Mouse (Mus musculus) right cerebral cortex, postnatal 36 days (tissue): ENCODE measurements around the gene Rps6ka1.
"Not testable (repeated sequence)": the region's sequence is repeated elsewhere in the genome, so short reads cannot be mapped to it uniquely, and the experiment has no call there.

Source experiments
- DNase-seq, 2 experiments: peaks; one replicate each; pipeline ENCODE4 v3.0.0; 2022; ENCODE audit warnings: low spot score in 2 of 2, mixed read lengths in 1 of 2

Gene Rps6ka1

DNA sequence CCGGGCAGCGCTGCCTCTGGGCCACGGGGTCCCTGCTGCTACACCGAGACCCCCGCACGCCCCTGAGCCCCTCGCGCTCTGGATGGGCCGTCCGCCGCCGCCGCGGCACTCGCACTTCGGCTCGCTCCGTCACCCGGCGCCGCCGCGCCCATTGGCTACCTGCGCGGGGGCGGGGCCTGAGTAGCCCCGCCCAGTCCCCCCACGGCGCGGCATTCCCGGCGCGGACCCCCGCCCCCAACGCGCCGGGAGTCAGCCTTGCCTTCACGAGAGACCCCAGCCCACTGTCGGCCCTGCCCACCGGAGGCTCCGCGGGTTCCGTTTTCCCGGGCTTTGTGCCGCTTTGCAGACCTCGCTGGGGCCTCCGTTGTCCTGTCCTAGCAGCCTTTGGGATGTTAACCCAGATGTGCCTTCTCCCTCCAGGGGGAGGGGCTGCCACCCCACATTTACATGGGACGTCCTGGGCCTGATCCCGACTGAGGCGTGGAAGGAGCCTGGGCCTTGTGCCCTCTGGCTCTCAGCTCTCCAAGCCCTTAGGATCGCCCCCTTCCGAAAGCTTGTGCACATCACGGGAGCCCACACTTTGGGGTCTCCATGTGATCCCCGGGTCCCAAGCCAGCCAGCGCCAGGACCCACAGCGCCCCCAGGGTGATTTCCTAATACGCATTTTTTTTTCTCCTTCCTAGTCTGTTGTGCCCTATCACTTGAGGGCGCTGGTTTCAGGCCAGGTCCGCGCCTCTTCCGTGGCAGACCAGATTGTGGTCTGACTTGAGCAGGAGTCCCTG lies at the start of gene Rps6ka1:
Rps6ka1 (minus strand) TSS at position 126 of the 782 bp plus-strand sequence.
- peak; percentile 36 to 41 for DNase-seq

DNA sequence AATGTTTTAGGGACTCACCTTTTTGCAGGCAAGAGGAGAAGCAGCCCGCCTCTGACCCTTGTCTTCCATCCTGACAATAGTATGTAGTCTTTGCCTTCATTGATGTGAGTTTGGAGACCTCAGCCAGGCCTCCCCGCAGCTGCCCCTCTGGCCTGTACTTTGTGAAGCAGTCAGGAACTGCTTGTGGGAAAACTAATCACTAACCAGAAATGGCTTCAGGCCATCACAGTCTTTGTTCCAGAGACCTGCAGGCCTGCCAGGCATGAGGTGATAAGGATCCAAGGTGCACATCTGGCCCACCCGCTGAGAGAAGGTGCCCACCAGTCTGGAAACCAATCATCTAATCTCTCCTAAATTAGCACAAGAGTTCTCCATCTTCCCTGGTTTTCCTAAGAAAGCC lies 44.2 kb upstream of the Rps6ka1 start:
- DNase-seq: no peak

DNA sequence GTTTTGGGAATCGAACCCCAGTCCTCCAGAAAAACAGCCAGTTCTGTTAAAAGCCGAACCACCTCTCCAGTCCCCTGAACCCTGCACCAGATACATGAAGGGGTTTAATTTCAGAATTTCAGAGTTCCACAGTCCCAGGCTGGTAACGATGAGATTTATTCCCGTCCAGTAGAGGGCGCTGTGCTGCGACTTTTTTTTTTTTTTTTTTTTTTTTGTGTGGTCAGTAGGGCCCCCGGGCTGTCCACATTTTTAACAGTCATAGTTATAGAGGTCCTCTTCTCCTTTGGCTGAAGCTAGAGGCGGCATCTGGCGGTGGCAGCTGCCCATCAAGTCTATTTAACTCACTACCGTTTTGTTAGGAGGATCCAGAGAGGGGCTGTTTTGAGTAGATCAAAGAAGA lies 43.8 kb upstream of the Rps6ka1 start:
- DNase-seq: no peak

DNA sequence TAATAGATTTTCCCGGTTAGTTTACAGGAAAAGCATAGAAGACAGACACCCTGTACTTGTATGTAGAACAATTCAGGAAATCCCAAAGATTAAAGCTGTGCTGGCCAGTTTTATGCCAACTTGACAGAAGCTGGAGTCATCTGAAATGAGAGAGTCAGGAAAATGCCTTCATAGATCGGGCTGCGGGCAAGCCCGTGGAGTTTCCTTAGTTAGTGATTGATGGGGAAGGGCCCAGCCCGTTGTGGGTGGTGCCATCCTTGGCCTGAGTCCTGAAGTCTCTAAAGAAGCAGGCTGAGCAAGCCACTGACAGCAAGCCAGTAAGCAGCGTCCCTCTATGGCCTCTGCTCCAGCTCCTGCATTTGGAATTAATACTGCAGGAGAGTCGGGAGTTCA lies 41.7 kb upstream of the Rps6ka1 start:
- no peak for DNase-seq

DNA sequence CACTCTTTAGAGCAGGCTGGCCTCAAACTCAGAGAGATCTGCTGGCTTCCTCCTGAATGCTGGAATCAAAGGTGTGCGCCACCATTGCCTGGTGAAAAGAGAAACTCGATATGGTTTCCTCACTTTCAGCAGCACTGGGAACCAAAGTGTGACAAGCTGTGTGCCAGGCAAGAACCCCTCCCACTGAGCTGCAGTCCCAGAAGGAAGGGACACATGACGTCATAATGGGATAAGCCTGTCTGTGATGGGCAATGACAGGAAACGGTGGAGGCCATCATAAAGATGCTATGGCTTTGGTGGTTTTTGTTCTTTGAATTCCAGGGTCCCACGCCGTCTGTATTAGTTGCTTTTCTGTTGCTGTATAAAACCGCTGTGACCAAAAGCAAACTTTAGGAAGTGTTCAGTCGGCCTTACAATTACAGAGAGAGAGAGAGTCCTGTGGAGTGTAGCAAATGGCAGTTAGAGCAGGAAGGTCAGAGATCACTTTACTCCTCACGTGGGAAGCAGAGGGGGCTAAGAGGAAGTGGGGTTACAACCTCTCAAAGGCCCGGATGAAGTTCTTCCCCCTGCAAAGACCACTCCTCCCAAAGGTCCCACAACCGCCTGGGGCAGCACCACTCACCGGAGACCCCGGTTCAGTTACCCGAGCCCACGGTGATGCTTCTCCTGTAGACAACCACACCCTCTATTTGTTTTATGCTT lies 41.1 kb upstream of the Rps6ka1 start:
- DNase-seq: no peak

DNA sequence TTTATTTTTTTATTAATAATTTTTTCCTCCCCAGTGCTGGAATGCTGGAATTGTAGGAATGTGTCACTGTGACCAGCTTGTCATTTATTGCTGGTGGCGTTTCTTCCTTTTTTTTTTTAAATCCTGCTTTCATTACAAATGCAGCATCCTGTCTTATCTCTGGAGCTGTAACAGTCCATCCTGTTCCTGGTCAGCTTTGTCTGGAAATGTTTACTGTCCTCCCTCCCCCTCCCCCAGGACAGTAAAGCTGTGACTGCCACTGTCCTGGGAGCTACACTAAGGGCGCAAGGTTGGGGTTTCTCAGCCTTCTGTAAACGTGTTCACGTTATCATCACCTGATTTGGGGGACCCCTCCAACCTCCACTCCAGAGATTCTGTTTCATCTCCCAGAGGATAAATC lies 37.6 kb upstream of the Rps6ka1 start:
- DNase-seq: no peak

DNA sequence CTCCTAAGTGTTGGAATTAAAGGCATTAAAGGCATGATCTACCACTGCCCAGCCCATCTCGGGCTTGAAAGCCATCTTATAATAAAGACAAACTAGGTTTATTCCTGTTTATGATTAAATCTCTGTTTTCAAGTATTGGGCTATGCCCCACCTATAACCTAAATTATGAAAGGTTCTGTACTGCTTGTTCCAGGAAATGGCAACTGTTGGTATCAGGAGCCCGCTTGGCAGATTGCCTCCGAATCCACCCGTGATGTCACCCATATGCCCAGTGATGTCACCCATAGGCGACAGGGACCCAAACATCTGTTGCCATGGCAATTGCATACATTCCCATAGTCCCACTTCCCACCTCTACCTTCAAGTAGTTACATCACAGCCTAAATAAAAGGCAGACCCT lies 36.1 kb upstream of the Rps6ka1 start:
- DNase-seq: no peak

DNA sequence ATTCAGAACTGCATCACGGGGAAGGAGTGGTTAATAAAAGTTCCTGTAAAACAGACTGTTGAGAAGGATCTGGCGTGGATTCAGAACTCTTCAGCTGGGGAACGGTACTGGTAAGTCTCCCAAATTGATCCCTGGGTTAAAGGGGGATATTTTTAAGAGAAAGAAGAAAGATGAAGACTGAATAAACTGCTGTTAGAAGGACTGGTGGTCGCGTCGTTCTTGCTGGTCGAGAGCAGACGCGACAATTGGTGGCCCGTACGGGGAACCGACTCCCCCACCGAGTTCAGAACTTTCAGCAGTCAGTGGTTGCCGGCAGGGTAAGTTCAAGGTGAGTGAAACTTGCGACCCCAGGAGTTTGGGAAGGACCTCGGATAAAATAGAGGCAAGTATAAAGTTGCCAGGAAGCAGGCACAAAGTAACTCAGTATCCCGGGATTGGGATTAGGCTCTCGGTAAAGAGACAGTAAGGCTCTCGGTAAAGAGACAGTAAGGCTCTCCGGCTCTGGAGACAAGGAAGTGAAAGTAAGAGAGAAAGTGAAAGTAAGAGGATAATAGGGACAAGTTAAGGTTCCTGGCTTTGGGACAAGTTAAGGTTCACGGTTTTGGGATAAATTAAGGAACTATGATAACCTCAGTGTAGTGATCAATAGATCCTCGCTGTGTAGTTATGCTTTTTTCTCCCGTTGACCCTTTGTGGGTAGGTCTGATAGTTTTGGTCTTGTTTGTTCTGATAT lies 30.7 kb upstream of the Rps6ka1 start:
- peak in 1 of 2 experiments; percentile 24 for DNase-seq

DNA sequence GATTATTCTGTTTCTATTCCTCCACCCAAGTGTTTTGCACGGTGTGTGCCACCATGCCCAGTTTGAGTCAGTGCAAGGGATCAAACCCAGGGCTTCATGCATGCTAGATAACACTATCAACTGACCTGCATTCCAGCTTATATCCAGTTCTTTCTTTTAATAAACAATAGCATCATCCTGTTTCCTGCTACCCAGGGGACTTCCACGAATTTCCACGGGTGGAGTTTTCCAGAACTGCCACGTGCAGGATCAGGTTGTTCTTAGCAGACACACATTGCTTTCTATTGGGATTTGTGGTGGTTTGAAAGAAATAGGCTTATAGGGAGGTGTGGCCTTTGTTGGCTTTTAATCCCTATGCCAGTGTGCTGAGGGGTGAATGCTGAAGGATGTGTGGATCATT lies 24.4 kb upstream of the Rps6ka1 start:
- DNase-seq: no peak

DNA sequence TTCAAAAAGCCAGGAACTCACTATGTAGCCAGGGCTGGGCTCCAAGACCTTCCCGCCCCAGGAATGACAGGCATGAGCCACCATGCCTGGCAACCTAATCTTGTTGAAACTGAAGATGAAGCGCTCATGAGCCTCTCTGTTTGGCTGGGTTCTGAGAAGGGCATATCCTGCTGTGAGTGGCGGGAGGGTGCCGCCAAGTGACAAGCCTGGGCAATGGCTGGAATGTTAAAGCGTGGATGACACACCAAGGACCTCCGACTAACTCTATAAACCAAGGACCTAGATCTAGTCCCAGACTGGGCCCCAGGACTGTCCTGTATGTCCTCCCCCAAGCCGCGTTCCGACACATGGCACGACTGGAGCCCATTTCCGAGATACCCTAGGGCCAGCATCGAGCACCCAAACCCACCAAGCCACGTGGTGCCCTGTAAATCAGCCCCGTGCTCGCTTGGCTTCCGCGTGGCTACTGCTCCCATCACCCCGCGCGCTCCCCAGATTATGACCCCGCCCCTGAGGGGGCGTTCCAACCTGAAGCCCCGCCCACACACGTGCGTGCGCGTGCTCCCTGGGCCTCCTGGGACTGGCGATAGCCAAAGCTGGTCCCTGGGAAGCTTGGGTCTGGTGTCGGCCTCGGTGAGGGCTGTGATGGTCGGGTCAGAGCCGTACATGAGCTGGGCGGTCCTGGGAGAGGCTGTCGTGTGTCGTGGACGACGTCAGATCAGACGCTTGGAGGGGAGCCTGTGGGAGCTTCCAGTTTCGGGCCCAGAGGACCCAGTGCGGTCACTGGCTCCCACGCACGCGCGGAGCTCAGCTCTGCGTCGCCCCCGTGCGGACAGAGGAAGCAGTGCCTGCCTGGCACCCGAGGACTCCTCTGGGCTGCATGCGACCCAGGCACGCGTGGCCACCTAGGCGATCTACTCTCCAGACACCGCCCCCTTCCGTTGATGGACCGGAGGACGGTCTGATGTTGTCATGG lies 22.9 kb upstream of the Rps6ka1 start:
- DNase-seq: peak; percentile 90 to 93

DNA sequence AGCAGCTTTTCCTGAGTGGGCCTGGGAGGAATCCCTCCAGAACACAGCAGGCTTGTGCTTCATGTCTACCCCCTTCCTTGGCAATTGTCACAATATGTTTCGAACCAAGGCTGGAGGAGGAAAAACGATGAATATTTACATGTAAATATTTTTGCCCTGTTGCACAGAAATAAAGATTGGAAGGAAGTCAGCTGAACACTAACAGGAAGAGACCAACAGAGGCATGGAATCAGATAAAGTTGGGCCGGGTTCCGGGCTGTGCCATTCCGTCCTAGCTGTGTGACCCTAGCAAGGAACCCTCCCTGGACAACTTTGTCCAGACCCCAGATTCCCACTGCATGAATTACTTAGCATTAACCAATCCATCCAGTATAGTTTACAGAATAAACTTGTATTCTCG lies 20.5 kb upstream of the Rps6ka1 start:
- no peak for DNase-seq

DNA sequence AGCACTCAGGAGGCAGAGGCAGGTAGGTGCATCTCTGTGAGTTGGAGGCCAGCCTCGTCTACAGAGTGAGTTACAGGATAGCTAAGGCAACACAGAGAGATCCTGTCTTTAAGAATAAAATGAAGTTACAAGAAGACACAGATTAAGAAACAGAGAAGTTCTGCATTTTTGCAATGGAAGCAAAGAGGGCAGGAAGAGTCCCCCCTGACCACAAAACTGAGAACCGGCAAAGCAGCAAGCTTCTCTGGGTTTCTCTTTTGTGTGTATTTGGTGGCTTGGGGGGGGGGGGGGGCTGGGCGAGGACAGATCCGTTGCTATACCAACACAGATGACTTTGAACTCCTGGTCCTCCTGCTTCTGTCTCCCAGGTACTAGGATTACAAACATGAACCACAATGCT lies 19.5 kb upstream of the Rps6ka1 start:
- DNase-seq: no peak

DNA sequence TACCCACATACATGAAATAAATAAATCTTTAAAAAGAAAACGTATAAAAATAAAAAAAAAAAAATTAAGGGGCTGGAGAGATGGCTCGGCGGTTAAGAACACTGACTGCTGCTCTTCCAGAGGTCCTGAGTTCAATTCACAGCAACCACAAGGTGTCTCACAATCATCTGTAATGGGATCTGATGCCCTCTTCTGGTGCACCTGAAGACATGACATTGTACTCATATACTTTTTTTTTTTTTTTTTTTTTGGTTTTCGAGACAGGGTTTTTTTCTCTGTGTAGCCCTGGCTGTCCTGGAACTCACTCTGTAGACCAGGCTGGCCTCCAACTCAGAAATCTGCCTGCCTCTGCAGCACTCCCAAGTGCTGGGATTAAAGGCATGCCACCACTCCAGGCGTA lies 18.7 kb upstream of the Rps6ka1 start:
- not testable (repeated sequence) for DNase-seq

DNA sequence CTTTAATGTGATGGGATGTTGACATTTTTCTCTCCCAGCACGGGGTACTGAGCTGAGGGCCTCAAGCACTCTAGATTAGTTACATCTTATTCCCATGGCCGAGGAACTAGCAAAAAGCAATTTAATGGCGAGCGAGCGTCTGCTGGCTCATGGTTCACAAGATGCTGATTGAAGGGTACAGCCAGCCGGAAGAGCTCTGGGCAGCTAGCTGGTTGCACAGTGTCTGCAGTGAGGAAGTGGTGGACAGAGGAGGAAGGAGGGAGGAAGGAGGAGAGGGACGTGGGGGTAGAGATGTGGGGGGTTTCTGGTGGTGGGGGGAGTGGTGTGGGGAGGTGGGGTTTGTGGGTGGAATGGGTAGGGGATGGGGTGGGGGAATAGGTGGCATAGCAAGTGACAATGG lies 17.6 kb upstream of the Rps6ka1 start:
- DNase-seq: no peak

DNA sequence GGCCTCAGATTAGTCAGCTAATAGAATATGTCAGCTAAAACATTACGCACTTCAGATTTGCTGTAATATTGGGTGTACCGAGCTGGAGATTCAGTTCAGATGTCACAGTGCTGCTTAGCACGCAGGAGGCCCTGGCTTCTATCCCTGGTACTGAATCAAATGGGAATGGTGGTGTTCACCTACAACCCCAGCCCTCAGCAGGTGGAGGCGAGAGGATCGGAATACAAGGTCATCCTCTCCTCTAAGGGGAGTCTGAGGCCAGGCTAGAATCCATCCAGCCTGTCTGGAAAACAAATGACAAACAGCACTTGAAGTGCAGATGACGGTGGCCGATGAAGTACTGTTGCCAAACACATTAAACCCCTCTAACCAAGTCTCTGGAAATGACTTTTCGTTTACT lies 16.7 kb upstream of the Rps6ka1 start:
- no peak for DNase-seq

DNA sequence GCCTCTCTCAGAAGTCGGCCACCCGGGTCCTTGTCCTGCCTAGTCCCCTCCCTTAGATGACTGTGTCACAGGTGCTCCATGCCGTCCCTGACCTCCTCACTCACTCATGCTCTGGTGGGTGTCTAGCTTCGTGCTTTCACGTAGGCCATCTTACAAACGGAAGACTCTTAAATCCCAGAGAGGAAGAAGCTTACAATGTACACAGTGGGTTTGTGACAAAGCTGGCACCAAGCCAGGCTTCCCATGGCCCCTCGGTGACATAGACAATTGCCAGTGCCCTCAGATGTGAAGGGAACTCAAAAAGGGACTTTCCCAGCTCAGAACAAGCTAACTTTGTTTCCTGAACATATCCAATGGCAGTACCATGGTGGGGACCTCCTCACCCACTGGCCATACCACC lies 15.8 kb upstream of the Rps6ka1 start:
- DNase-seq: no peak

DNA sequence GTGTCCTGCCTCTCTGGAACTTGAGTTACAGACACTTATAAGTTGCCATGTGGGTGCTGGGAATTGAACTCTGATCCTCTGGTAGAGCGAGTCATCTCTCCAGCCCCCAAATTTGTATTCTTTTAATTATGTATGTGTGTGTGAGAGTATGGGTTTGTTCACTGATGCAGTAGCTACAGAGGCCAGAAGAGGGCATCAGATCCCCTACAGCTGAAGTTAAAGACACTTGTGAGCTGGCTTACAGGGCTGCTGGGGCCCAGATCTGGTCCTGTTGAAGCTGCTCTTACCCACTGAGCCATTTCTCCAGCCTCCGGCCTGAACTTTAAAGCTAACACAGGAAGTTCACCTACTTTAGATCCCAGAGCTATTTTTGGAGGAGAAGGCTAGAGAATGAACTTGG lies 14.9 kb upstream of the Rps6ka1 start:
- DNase-seq: no peak

DNA sequence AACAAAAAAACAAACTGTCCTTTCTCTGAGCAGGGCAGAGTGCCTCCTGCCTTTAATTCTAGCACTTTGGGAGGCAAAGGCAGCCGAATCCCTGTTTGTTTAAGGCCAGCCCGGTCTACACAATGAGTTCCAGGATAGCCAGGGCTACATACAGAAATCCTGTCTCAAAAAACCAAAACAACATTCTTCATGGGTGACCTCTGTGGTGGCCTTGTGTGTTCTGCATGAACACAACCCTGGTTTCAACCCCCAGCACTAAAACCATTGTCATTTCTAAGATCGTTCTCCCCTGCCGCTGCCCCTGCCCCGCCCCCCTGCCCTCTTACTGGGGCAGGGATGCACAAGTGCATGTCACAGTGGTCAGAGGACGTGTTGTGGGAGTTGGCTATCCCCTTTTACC lies 13.3 kb upstream of the Rps6ka1 start:
- DNase-seq: no peak

DNA sequence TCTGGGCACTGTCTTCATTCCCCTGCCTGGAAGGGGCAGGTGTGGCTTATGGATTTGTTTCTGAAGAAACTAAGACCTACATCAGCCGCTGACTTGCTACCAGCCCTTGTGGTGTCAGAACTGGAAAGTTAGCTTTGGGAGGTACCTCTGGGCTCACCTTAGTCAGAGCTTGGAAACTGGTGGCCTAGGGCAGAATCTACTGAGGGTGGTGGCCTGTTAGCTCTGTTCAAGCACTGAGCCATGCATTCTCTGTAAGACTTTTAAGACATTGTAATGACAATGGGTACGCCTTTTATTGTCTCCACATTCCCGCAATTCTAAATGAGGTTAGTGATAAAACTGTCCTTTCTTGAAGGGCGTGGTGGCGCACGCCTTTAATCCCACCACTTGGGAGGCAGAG lies 12.8 kb upstream of the Rps6ka1 start:
- no peak for DNase-seq

DNA sequence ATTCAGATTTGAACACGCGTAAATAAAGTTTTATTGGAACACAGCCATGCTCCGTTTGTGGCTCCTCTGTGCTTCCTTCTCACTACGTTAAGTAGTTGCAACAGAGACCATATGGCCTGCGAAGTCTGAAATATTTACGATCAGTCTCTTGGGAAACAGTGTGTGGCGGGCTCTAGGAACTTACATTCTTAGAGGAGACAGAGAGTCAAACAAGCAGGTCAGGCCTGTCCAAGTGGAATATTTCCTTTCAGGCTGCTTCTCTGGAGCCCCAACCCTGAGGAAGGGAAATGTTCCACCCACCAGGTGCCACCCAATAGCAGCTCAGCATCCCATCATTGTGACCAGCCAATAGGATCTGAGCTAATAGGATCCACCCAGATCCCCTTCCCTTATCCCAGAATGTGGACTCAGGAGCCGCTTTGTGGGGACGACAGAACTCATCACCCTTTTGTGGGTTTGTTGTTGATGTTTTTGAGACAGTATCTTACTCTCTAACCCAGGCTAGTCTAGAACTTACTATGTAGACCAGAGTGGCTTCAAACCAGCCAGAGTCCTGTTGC lies 11.7 kb upstream of the Rps6ka1 start:
- no peak for DNase-seq

DNA sequence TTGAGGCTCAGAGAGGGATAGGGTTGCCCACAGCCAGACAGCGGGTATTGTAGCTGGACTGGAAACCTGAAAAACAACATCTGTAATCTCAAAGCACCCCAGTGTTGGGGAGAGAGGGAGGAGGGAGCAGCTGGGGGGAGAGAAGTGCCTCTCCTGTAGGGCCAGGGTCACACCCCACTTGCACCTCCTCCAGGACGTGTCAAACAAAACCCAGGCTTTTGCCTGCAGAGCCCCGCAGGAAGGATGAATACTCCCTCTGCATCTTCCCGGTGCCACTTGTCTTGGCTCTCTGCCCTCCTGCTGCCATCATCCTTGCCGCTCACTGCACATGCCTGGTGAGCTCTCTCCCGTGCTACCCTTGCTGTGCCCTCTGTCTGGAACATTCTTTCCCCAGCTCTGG lies 10.6 kb upstream of the Rps6ka1 start:
- no peak for DNase-seq
